Mouse (Mus musculus) c-Kit-positive CD71-negative TER-119-negative erythroid progenitor cells, embryonic 14.5 days (primary cell): ENCODE measurements around the gene Klk4.

Experiments
- DNase-seq: peaks from one replicate; pipeline ENCODE4 v3.0.0-alpha.2; 2013; ENCODE audit warnings: low read depth

Gene Klk4

GRCm38 (mm10) chr7:43880912-43881311 lies at the start of gene Klk4:
Klk4 (plus strand) TSS chr7:43881160.
- no peak for DNase-seq

- no peak for DNase-seq
Measured at GRCm38 (mm10) chr7:43841701-43842100, 39.3 kb upstream of the Klk4 start, which contains the start of gene Klk5. Klk5 (plus strand) TSS chr7:43841971.

GRCm38 (mm10) chr7:43843801-43844200 lies 37.2 kb upstream of the Klk4 start:
- DNase-seq = no peak

- DNase-seq = no peak
Measured at GRCm38 (mm10) chr7:43851616-43852015, 29.3 kb upstream of the Klk4 start.

GRCm38 (mm10) chr7:43854642-43855380 lies 26.1 kb upstream of the Klk4 start:
- no peak for DNase-seq

GRCm38 (mm10) chr7:43855709-43856108 lies 25.3 kb upstream of the Klk4 start:
- DNase-seq = no peak

- no peak for DNase-seq
Measured at GRCm38 (mm10) chr7:43856307-43856706, 24.7 kb upstream of the Klk4 start.

- DNase-seq = no peak
Measured at GRCm38 (mm10) chr7:43857501-43857900, 23.5 kb upstream of the Klk4 start.

GRCm38 (mm10) chr7:43860411-43860810 lies 20.5 kb upstream of the Klk4 start:
- no peak for DNase-seq

- peak; percentile 22 for DNase-seq
Measured at GRCm38 (mm10) chr7:43873237-43873636, 7.7 kb upstream of the Klk4 start.

GRCm38 (mm10) chr7:43873674-43874073 lies 7.3 kb upstream of the Klk4 start:
- no peak for DNase-seq

GRCm38 (mm10) chr7:43874868-43875375 lies 6.0 kb upstream of the Klk4 start:
- DNase-seq = no peak

- no peak for DNase-seq
Measured at GRCm38 (mm10) chr7:43876444-43876843, 4.5 kb upstream of the Klk4 start.

- no peak for DNase-seq
Measured at GRCm38 (mm10) chr7:43878281-43878680, 2.7 kb upstream of the Klk4 start.

- DNase-seq = no peak
Measured at GRCm38 (mm10) chr7:43882346-43882745, 1.4 kb downstream of the Klk4 start.

GRCm38 (mm10) chr7:43882811-43883210 lies 1.9 kb downstream of the Klk4 start:
- no peak for DNase-seq

- peak; percentile 41 for DNase-seq
Measured at GRCm38 (mm10) chr7:43883547-43883946, 2.6 kb downstream of the Klk4 start.

- DNase-seq = no peak
Measured at GRCm38 (mm10) chr7:43891365-43891764, 10.4 kb downstream of the Klk4 start.

GRCm38 (mm10) chr7:43891788-43892187 lies 10.8 kb downstream of the Klk4 start:
- DNase-seq = no peak

- DNase-seq = peak; percentile 64
Measured at GRCm38 (mm10) chr7:43894836-43895235, 13.9 kb downstream of the Klk4 start.

GRCm38 (mm10) chr7:43914821-43915220 lies 33.9 kb downstream of the Klk4 start:
- no peak for DNase-seq

- DNase-seq = no peak
Measured at GRCm38 (mm10) chr7:43918426-43918825, 37.5 kb downstream of the Klk4 start.

- no peak for DNase-seq
Measured at GRCm38 (mm10) chr7:43918871-43919270, 37.9 kb downstream of the Klk4 start.
